Mouse (Mus musculus): ENCODE results near the gene Ly86.

- TF ChIP-seq POLR2AphosphoS2 (IDR thresholded peaks at IDR 0.05; ENCODE audit: low read length) (no peak), USF1 (IDR thresholded peaks at IDR 0.05; ENCODE audit: low read depth, low read length) (no peak), POLR2A (IDR thresholded peaks at IDR 0.05; ENCODE audit: control insufficient read depth in 1 of 2, insufficient read depth in 1 of 2, low read depth in 1 of 2, low read length in 2 of 2, poor library complexity in 1 of 2) (no peak), CTCF (IDR thresholded peaks at IDR 0.05 in 2 of 3, conservative IDR thresholded peaks at IDR 0.05 in 1 of 3; ENCODE audit: control insufficient read depth in 1 of 3, insufficient read depth in 1 of 3, low read depth in 2 of 3, low read length in 3 of 3, poor library complexity in 1 of 3, severe bottlenecking in 1 of 3) (no peak), KAT2A (conservative IDR thresholded peaks at IDR 0.05; ENCODE audit: low read depth, low read length) (no peak), TCF12 (IDR thresholded peaks at IDR 0.05; ENCODE audit: low read depth, low read length) (no peak), TAL1 (IDR thresholded peaks at IDR 0.05; ENCODE audit: low read length) (no peak), ZMIZ1 (IDR thresholded peaks at IDR 0.05; ENCODE audit: low read depth, low read length) (no peak), USF2 (IDR thresholded peaks at IDR 0.05; ENCODE audit: borderline replicate concordance in 1 of 2, insufficient read depth in 1 of 2, low read depth in 1 of 2, low read length in 2 of 2) (no peak), ZKSCAN1 (IDR thresholded peaks at IDR 0.05; ENCODE audit: low read depth, low read length) (no peak), MAFK (IDR thresholded peaks at IDR 0.05; ENCODE audit: borderline replicate concordance, low read depth, low read length) (no peak), ELF1 (IDR thresholded peaks at IDR 0.05; ENCODE audit: low read depth, low read length) (no peak)
Measured at GRCm38 (mm10) chr13:37428496-37428895, 83.5 kb downstream of the Ly86 start.

All from MEL (cell line).